Mouse (Mus musculus) neutrophil, adult 5-6 weeks (primary cell): Measurements from ENCODE around the gene Tmigd3. TPM values are rescaled to one million over a fixed set of nuclear protein-coding genes. Genes with fewer than 3 reads are reported as not detected.

Source experiments
- ATAC-seq: fragments of 151-379, 151-347 bp; 2 replicates; pipeline ENCODE4 v1.8.0; 2017; ENCODE audit warnings: mild to moderate bottlenecking, moderate TSS enrichment; ENCODE audit not compliant: insufficient number of reproducible peaks, poor library complexity, low FRiP score, severe bottlenecking; ENCODE audit errors: extremely low read depth
- total RNA-seq: library from RNA; stranded (forward); fragments of 200-1000 nt; gene quantifications from 2 replicates; pipeline ENCODE4 v1.2.3, GENCODE M21; 2017

Tmigd3 gene
- total RNA-seq, 1 experiment from 2014 or later = not detected

DNA sequence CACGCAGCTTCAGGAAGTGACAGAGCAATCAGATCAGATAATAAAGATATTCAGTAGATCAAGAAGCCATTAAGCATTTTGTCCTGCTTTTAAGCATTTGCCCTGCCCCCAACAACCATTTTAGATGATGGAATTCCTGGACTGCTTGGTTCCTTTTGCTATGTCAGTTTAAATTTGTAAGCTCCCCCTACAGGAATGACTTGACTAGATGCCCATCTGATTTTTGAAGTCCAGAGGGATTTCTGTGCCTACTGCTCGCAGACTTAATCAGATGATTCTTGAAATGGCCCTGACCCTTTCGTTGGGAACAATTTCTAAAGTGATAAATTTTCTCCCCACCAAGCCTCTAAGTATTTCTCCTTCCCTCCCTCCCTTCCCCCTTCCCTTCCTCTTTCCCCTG is 1.9 kb downstream of the Tmigd3 start:
- ATAC-seq = no peak

DNA sequence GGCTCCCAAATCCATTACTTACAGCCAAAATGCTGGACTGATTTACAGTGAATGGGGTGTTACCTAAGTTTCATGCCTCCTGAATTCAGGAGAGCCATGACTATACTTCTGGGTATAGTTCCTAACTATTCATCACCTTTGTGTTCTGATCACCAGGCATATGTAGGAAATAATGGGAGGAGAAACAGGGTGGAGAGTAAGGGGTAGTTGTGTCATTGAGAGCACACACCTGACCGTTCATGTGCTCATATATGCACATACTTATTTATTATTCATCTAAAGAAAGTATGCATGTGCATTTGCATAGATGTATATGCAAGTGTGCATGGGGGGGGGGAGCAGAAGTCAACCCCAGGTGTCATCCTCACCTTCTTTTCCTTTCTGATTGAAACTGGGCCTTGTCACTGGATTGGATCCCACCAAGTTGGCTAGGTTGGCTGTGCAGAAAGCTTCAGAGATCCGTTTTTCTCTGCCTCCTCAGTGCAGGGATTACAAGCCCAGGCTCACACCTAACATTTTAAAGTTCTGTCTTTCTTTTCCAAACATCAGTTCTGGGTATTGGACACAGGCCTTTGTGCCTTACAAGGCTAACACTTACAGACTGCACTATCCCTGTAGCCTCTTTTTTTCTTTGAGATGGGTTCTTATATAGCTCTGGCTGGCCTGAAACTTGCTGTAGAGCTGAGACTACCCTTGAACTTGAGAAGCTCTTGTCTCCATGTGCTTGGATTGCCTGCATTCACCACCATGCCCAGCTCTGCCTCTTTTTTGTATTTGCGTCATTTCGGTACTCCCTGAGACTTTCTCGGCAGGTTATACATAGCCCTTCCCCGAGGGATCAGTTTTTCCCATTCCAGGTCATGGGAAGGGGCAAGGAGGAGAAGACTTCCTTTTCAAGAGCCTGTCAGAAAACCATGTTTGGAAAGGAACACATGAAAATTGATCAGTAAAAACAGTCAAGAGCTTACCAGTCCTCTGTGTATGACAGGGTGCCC is 3.0 kb downstream of the Tmigd3 start:
- no peak for ATAC-seq

DNA sequence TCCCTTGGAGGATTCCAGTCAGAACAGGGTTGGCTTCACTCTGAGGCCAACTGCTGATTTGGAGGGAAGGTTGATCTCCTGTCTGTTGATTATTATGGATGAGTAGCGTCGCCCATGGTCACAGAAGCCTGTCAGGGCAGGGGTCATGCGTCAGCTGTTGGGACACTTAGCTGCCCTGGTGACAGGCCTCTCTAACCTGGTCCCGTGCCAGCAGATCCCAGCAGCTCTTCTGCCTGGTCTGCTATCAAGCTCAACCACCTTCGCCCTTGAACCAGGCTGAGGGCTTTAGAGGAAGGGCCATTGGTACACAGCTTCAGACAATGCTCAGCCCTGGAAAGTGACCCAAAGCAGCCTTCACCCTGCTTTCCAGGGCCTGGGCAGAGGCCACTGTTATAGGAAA is 5.3 kb downstream of the Tmigd3 start:
- ATAC-seq = no peak

DNA sequence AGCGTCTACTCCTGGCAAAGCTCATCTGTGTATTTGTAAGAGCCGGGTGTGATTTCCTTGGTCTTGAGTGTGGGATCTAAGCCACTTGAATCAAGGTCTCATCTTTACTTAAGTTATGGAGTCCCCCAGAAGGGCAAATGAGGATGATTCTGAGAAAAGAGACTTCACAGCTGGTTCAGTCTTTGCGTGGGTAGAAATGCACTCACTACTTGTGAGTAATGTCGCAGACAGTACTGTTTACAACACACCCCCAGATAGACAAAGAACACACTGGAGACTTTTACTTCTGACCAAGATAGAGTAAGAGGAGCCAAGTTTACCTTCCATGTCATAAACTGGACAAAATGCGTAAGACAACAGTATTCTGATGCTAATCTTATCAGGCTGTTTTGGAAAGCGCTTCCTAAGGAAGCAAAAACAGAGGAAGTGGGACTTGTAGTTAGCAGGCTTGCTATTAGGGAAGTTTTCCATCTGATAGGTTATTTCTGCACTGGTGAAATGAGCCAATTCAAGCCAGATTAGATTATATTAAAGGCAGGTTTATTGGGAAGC is 6.6 kb downstream of the Tmigd3 start:
- ATAC-seq = no peak

DNA sequence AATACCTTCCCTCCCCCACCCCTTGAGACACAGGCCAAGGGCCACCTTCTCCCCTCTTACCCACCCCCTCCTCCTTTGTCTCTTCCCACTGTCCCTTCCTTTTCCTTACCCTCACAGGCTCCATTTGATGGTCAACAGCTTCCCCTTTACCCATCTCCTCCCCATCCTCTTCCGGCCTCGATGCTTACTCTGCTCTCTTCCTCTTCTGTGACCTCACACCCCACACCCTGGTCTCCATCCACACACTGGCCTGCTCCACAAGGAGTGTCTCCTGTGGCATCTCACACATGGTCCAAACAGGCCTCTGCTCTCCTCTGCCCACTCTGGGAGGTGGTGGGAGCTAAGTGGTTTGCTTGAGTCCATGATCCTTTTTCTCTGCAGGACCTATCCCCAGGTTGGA is 7.2 kb downstream of the Tmigd3 start:
- peak; percentile 34; the same call in 1 of the 2 replicates for ATAC-seq

DNA sequence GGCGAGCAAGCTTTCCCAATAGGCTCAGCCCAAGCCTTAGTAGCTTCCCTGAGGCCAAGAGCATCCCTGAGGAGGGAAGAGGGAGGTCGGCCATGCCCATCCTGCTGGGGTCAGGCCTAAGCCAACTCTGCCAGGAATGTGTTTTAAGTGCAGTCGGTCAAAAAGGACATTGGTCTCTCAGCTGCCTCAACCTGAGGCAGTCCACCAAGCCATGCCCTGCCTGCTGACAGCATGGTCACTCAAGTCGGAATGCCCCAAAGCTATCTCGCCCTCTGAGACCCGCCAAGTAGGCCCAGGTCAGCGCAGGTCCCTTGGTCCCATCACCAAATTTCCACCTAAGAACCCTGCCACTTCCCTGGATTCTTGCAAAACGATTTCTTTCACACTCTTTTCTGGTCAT is 8.0 kb downstream of the Tmigd3 start:
- no peak for ATAC-seq

DNA sequence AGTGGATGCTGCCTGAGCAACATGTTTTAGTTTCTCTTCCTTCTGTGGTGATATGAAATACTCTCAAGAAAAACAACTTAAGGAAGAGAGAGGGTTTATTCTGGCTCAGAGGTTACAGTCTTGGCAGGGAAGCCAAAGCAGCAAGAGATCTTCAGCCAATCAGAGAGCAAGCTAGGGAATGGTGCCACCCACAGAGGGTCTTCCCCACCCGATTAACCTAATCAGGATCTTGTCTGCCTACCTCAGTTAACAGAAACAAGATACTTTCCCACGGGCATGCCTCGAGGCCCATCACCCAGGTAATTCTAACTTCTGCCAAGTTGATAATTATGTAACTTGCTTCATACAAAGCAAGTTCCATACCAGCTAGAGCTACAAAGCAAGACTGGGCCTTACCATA is 9.7 kb downstream of the Tmigd3 start:
- no peak for ATAC-seq

DNA sequence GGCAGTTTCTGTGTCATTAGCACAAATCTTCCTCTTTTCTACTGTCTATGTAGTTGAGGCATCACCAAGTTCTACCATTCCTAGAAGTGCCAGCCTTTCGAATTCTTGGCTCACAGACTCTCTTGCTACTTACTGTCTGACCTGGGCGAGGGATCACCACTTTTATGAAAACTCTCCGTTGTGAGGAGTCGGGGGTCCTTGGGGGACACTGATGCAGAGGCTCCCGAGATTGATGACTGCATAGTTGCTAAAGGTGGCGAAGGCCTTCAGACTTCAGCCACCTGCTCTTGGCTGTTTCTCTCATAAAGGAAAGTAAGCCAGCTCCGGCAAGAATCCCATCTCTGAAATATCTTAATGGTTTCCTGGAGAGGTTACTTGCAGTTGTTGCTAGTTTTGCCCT is 11.4 kb downstream of the Tmigd3 start:
- ATAC-seq = no peak

DNA sequence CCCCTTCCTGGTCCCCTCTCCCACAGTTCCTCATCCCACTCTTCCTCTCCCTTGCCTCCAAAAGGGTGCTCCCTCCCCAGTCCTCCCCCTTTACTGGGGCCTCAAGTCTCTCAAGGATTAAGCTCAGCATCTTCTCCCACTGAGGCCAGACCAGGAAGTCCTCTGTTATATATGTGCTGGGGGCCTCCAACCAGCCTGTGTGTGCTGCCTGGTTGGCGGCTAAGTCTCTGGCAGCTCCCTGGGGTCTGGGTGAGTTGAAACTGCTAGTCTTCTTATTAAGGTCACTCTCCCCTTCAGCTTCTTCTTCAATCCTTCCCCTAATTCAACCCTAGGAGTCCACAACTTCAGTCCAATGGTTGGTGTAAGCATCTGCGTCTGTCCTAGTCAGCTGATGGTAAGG is 12.4 kb downstream of the Tmigd3 start:
- no peak for ATAC-seq

DNA sequence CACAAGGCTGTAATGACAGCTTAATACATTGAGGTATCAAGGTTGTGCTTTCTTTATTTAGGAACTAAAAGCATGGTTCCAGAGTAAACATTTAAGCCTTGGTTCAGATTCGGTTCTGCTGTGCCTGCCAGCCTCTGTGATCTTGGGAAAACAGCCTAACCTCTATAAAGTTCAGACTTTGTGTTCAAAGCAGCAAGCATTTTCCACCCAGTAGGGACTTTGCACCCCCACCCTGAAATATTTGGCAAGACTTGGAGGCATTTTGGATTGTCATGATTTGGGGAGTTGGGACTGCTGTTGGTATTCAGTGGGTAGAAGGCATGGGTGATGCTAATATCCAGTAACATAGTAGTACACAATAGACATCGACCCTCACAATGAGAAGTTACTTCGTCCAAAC is 18.3 kb downstream of the Tmigd3 start:
- ATAC-seq = no peak

DNA sequence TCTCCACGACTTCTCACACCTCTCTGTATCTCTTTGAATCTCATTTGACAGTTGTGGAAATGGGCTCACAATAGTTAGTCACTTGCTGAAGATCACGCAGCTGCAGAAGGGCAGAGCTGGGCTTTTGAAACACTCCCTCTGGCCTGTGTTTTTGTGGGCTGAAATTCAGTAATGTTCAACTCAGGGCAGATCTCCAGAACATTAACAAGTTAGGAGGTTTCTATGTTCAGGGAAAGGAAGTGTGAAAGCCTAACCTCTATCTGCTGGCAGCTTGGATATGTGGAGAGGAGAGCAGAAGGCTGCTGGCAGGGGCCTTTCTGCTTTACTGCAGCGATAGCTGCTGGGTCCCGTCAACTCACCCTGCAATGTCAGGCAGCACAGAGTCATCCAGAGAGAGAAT is 19.5 kb downstream of the Tmigd3 start:
- no peak for ATAC-seq

DNA sequence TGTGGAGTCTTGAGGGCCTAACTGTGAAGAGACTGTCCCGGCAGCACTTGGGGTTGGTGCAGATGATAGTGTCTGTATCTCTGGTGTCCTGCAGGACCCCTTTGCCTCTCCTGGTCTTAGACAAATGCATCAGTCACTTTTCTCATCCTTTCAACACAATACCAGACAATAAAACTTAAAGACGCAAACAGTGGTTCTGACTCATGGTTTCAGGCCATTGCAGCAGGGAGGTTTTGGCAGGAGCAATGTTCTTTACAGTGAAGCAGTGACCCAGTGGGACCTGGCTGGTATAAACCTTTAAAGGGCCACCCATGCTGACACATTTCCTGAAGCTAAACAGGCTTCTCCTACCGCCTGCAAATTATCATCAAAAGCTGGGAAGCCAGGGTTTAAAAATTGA is 20.4 kb downstream of the Tmigd3 start:
- ATAC-seq = no peak

DNA sequence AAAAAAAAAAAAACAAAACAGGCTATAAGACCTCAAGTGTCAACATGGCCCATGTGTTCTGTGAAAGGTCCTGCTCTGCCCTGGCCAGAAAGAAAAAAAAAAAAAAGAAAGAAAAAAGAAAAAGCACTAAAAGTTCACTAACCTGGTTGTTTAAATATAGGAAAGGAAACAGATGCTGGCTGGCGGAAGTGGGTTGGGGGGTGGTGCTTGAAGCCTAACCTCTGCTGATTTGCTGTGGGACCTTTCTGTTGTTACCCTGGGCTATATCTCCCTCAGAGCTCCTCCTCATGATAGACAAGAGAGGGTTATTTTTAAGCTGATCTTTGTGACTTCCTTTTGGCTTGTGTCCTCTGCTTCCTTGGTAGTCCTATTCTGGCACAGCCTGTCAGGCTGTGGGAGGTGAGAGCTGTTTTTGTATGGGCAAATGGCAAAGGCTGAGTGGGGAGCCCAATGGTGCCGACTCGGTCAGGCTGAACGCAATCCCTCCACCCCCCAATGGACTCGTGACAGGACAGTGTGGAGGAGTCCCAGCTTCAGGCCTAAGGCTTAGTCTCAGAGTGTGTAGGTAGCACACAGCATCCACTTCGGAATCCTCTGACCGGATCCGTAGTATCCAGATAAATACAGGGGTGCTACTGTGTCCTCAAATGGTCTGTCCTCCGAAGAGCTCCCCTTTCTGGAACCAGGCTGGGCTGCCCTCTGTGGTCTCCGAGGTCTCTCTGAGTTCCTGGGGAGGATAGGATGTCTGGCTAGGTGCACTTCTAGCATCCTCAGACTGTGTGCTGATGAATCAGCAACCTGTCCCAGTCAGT is 21.3 kb downstream of the Tmigd3 start:
- peak; percentile 42 for ATAC-seq

DNA sequence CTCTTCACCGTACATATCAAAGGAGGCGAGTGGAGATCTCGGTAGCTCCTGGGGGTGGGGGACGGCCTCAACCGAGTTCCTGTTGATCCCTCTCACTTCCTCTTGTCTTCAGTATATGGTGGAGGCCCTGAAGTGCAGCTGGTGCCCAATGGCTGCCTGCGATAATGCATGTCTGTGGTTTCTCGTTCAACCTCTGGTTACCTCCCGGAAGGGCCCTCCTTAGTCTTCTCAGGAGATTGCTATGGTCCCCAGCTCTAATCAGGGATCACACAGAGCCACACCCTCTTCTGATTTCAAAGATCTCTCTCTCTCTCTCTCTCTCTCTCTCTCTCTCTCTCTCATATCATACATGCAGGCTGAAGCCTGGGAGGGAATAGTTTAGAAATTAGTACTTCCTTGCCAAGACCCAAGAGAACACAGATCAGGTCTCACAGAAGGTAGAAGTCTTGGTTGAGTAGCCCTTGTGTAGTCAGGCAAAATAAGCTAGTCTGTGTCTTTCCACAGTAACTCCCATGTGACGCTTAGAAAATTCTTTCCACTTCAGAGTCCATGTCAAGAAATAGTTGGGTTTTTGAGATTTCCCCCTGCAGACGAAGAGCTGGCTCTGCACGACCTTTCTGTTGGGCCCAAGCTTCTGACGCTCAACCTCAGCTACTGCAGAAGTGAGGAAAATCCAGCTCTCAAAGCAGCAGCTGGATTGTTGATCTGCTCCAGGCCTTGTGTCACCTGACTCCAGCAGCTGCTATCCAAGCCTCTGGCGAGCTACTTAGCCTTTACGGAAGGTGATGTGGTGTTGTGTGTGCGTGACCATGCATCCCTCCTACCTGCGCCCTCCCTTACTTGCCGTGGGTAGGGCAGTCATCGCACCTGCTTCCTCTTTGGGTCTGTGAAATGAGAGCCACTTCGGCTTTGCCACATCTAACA is 22.1 kb downstream of the Tmigd3 start:
- ATAC-seq = peak; percentile 57

DNA sequence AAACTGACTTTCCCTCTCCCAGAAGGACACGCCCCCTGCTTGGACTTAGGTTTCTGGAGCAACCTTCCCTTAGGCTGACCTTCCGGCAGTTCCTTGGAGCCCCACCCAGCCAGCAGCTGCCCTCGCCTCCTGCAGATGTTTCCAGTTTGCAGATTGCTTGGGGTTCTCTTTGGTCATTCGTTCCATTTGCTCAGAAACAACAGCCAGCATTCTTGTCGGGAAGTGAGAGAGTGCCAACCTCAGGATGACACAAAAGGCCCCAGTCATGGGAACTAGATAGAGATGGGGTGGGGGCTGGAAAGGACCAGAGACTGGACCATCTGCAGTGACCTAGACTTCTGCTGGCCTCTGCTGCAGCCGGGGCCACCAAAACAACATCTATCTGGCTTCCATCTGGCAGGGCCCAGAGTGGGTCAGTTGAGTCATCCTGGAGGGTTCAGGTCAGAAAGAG is 23.3 kb downstream of the Tmigd3 start:
- ATAC-seq = no peak

DNA sequence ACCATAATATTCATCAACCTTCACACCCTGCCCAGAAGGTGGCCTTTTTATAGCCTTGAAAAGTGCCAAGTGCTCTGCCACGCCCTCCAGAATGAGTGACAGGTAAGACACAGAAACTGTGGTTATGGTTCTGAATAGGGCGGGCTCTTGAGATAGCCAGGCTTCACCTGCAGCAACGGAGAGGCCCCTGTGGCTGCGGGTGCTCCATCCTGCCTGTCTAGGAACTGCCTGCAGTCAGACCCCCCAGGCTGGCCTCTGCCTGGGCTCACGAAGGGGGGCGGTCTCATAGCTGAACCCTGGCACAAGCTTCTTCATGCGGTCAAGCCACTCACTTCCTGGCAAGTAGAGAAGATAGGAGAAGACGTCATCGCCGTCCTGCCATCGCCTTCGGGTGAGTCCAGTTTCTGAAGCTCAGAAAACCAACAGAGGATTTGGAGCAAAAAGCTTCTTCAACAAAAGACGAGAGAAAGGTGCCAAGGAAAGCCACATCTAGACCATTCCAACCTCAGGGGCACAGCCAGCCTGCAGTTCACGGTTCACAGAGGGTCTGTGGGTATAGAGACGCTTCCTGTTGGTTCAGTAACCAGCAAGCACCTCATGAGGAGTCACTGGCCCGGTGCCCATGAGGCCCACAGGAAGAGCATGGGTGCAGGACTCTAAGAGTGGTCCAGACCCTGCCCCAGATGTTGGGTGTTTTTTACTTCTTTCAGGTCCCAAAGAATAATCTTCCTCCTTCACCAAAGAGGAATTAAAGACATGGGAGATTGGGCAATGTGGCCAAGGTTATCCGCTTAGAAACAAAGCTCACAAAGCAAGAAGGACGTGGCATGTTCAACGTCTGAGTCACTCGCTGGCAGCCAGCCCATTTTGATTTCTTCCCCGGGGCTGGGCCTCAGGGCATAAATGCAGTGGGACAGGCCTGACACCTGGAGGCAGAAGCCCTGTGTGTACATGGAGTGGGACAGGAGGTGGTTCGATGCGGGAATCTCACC is 24.2 kb downstream of the Tmigd3 start:
- peak; percentile 47 for ATAC-seq

DNA sequence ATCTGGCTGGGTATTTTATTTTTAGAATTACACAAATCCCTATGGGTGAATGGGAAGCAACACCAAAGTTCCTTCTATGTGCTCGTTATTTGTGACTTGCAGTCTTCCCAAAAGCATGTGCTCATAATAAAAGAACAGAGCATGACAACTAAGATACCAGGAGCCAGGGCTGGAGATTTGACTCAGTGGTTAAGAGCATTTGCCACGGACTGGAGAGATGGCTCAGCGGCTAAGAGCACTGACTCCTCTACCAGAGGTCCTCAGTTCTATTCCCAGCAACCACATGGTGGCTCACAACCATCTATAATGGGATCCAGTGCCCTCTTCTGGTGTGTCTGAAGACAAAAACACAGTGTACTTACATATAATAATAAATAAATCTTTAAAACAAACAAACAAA is 26.1 kb downstream of the Tmigd3 start:
- no peak for ATAC-seq
